Mouse (Mus musculus) CH12.LX (cell line): Measurements from ENCODE around the gene Fam205a1. TPM values are rescaled to one million over a fixed set of nuclear protein-coding genes. Genes with fewer than 3 reads are reported as not detected.

ENCODE experiments used
- DNase-seq: peaks from one replicate; pipeline ENCODE4 v3.0.0-alpha.2; 2013; ENCODE audit errors: extremely low read depth
- H3K27ac ChIP-seq: 2 replicates; pipeline ENCODE4 v1.5.1; 2012; ENCODE audit warnings: low read depth, mild to moderate bottlenecking, control low read depth, moderate library complexity; ENCODE audit not compliant: insufficient read depth
- H3K27me3 ChIP-seq: replicated peaks from 2 replicates; pipeline ENCODE3; 2012; ENCODE audit warnings: inconsistent platforms
- H3K36me3 ChIP-seq, 2 experiments: replicated peaks in 1 of 2; 2 replicates each; pipeline versions ENCODE3 to v1.6.1; 2012; ENCODE audit warnings: inconsistent platforms in 1 of 2, low read length in 1 of 2, mild to moderate bottlenecking in 1 of 2, mixed read lengths in 1 of 2, moderate library complexity in 1 of 2; ENCODE audit not compliant: control insufficient read depth in 1 of 2, insufficient read depth in 1 of 2
- H3K4me1 ChIP-seq, 2 experiments: 2 replicates each; pipeline ENCODE4 v1.6.1; 2012; ENCODE audit warnings: inconsistent platforms in 1 of 2, moderate library complexity in 1 of 2; ENCODE audit not compliant: insufficient read depth in 2 of 2, control insufficient read depth in 1 of 2
- H3K4me2 ChIP-seq: 2 replicates; pipeline ENCODE4 v1.6.1; 2012; ENCODE audit warnings: low read depth, mild to moderate bottlenecking, control low read depth; ENCODE audit not compliant: poor library complexity, insufficient read depth, severe bottlenecking
- H3K4me3 ChIP-seq, 3 experiments: fragments of 150-350 bp in 1 of 3; sonication (generic) in 1 of 3; replicated peaks in 1 of 3; 2 replicates each; pipeline versions ENCODE3 to v1.5.1; 2011 to 2012; ENCODE audit warnings: low read depth in 2 of 3, low read length in 2 of 3, mild to moderate bottlenecking in 2 of 3, moderate library complexity in 2 of 3, control low read depth in 1 of 3, improper control_type of control experiment in 1 of 3, inconsistent platforms in 1 of 3, mixed read lengths in 1 of 3; ENCODE audit not compliant: poor library complexity in 1 of 3
- H3K79me2 ChIP-seq: replicated peaks from 2 replicates; pipeline ENCODE4 v1.6.1; 2012; ENCODE audit warnings: mild to moderate bottlenecking, moderate library complexity; ENCODE audit not compliant: control insufficient read depth, poor library complexity, insufficient read depth, severe bottlenecking; ENCODE audit errors: extremely low read depth
- H3K9ac ChIP-seq: 2 replicates; pipeline ENCODE4 v1.6.1; 2012; ENCODE audit warnings: low read depth, mild to moderate bottlenecking, control low read depth, moderate library complexity; ENCODE audit not compliant: insufficient read depth
- H3K9me3 ChIP-seq: replicated peaks from 2 replicates; pipeline ENCODE3; 2012; ENCODE audit warnings: low read length, inconsistent platforms, mixed read lengths
- BHLHE40 ChIP-seq: IDR thresholded peaks from 2 replicates; pipeline ENCODE4 v1.6.1; 2011; ENCODE audit warnings: mild to moderate bottlenecking, low read depth, low read length, improper control_type of control experiment
- CHD1 ChIP-seq: IDR thresholded peaks from 2 replicates; pipeline ENCODE4 v1.6.1; 2012; ENCODE audit warnings: low read depth, low read length, improper control_type of control experiment, inconsistent platforms
- CHD2 ChIP-seq: IDR thresholded peaks from 2 replicates; pipeline ENCODE4 v1.6.1; 2011; ENCODE audit warnings: low read length, improper control_type of control experiment
- CTCF ChIP-seq, 2 experiments: IDR thresholded peaks in 1 of 2; conservative IDR thresholded peaks in 1 of 2; 2 replicates each; pipeline ENCODE4 v1.5.1; 2011 to 2012; ENCODE audit warnings: low read depth in 2 of 2, low read length in 2 of 2, improper control_type of control experiment in 1 of 2, inconsistent platforms in 1 of 2, mild to moderate bottlenecking in 1 of 2, moderate library complexity in 1 of 2
- EP300 ChIP-seq: IDR thresholded peaks from 2 replicates; pipeline ENCODE4 v1.6.1; 2011; ENCODE audit warnings: low read length, improper control_type of control experiment
- GABPA ChIP-seq: IDR thresholded peaks from 2 replicates; pipeline ENCODE4 v1.6.1; 2012; ENCODE audit warnings: low read depth, low read length, improper control_type of control experiment, inconsistent platforms; ENCODE audit not compliant: insufficient replicate concordance
- HCFC1 ChIP-seq: IDR thresholded peaks from 2 replicates; pipeline ENCODE4 v1.6.1; 2012; ENCODE audit warnings: low read depth, mild to moderate bottlenecking, inconsistent platforms, low read length, improper control_type of control experiment
- IRF4 ChIP-seq: IDR thresholded peaks from 2 replicates; pipeline ENCODE4 v1.6.1; 2014; ENCODE audit warnings: low read depth, mild to moderate bottlenecking, inconsistent platforms, low read length, improper control_type of control experiment
- JUN ChIP-seq: IDR thresholded peaks from 2 replicates; pipeline ENCODE4 v1.6.1; 2011; ENCODE audit warnings: low read depth, mild to moderate bottlenecking, low read length, improper control_type of control experiment, moderate library complexity; ENCODE audit not compliant: insufficient read depth
- JUND ChIP-seq: conservative IDR thresholded peaks from 2 replicates; pipeline ENCODE4 v1.6.1; 2011; ENCODE audit warnings: low read depth, low read length, improper control_type of control experiment
- KAT2A ChIP-seq: IDR thresholded peaks from 2 replicates; pipeline ENCODE4 v1.6.1; 2012; ENCODE audit warnings: low read length, improper control_type of control experiment, inconsistent platforms; ENCODE audit not compliant: insufficient replicate concordance
- MAX ChIP-seq: IDR thresholded peaks from 2 replicates; pipeline ENCODE4 v1.6.1; 2011; ENCODE audit warnings: low read length, improper control_type of control experiment
- MAZ ChIP-seq: IDR thresholded peaks from 2 replicates; pipeline ENCODE4 v1.6.1; 2012; ENCODE audit warnings: low read depth, mild to moderate bottlenecking, inconsistent platforms, low read length, improper control_type of control experiment, moderate library complexity
- MXI1 ChIP-seq: IDR thresholded peaks from 2 replicates; pipeline ENCODE4 v1.6.1; 2011; ENCODE audit warnings: mild to moderate bottlenecking, low read depth, low read length, improper control_type of control experiment
- POLR2A ChIP-seq: IDR thresholded peaks from 2 replicates; pipeline ENCODE4 v1.6.1; 2011; ENCODE audit warnings: low read depth, mild to moderate bottlenecking, improper control_type of control experiment, low read length
- POLR2AphosphoS2 ChIP-seq: IDR thresholded peaks from 2 replicates; pipeline ENCODE4 v1.6.1; 2011; ENCODE audit warnings: low read depth, low read length, improper control_type of control experiment
- RAD21 ChIP-seq: IDR thresholded peaks from 2 replicates; pipeline ENCODE4 v1.6.1; 2011; ENCODE audit warnings: low read depth, mild to moderate bottlenecking, low read length, improper control_type of control experiment, moderate library complexity
- RCOR1 ChIP-seq: conservative IDR thresholded peaks from 2 replicates; pipeline ENCODE4 v1.6.1; 2012; ENCODE audit warnings: low read depth, mild to moderate bottlenecking, inconsistent platforms, low read length, improper control_type of control experiment
- SIN3A ChIP-seq: IDR thresholded peaks from 2 replicates; pipeline ENCODE4 v1.6.1; 2012; ENCODE audit warnings: low read length, improper control_type of control experiment, inconsistent platforms
- SMC3 ChIP-seq: IDR thresholded peaks from 2 replicates; pipeline ENCODE4 v1.6.1; 2011; ENCODE audit warnings: low read depth, low read length, improper control_type of control experiment
- TBP ChIP-seq: conservative IDR thresholded peaks from 2 replicates; pipeline ENCODE4 v1.6.1; 2011; ENCODE audit warnings: low read depth, low read length, improper control_type of control experiment
- TCF12 ChIP-seq: IDR thresholded peaks from 2 replicates; pipeline ENCODE4 v1.6.1; 2014; ENCODE audit warnings: low read depth, mild to moderate bottlenecking, inconsistent platforms, low read length, improper control_type of control experiment
- UBTF ChIP-seq: IDR thresholded peaks from 2 replicates; pipeline ENCODE4 v1.6.1; 2012; ENCODE audit warnings: low read depth, mild to moderate bottlenecking, inconsistent platforms, low read length, improper control_type of control experiment, moderate library complexity
- ZNF384 ChIP-seq: IDR thresholded peaks from 2 replicates; pipeline ENCODE4 v1.6.1; 2012; ENCODE audit warnings: low read depth, low read length, improper control_type of control experiment, inconsistent platforms
- dilution Hi-C: fragments of 300-500 bp; cut with MboI; formaldehyde crosslinking; loops from 2 replicates; pipeline ENCODE4 v1.14.3; 2020; ENCODE audit warnings: low sequenced_read_pairs; ENCODE audit not compliant: extremely low pct_unique_long_range_greater_than_20kb, extremely low pct_ligation_motif_present
- in situ Hi-C: fragments of 300-500 bp; cut with MboI; formaldehyde crosslinking; loops from 3 replicates; pipeline ENCODE4 v1.14.3; 2019; ENCODE audit warnings: low sequenced_read_pairs, low pct_ligation_motif_present, low pct_unique_long_range_greater_than_20kb, mixed read lengths
- polyA plus RNA-seq: library from polyadenylated mRNA; unstranded; fragments of >175 nt; gene quantifications from 2 replicates; pipeline ENCODE4 v1.2.1, GENCODE M21; 2012; ENCODE audit warnings: low read depth; ENCODE audit not compliant: insufficient read length
- total RNA-seq, 2 experiments: library from RNA; depleted of rRNA; stranded (reverse); fragments of 300-350 nt in 1 of 2; fragments of >200 nt in 1 of 2; gene quantifications; 2 replicates each; pipeline ENCODE4 v1.2.3; 2012 to 2014

The Fam205a1 gene
- total and polyA plus RNA-seq, 3 experiments: not detected

DNA sequence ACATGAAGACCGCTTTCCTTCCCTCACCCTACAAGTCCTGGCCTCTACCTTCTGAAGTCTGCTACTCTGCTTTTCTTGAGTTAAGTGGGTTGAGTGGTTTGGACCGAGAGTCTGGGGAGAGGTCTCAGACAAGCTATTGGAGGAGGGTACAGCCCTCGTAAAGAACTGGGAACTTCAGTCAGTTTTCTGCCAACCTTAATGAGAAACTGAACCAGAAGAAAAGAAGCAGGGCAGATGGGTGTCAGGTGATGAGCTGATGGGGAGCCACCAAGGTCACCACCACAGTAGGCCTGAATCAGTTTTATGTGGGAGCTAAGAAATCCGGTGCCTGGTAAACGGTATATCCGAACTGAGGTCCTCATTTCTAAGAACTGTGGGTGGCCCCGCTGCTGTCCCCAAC is 18.5 kb upstream of the Fam205a1 start:
- Histone ChIP-seq H3K27me3 (peaks cover 28% of the 10 kb centered on the region), H3K9me3 (no peaks in the 10 kb centered on the region), H3K36me3 (no peaks in the 10 kb centered on the region), H3K9ac (no peak overlapping the region), H3K4me1 (no peaks in the 10 kb centered on the region), H3K79me2 (no peaks in the 10 kb centered on the region), H3K4me2 (no peak overlapping the region), H3K27ac (no peak overlapping the region), H3K4me3 (no peak overlapping the region)
- dilution Hi-C loops: no loop called here
- no peak for DNase-seq
- no peak for TF ChIP-seq JUN
- no peak for TF ChIP-seq CTCF (conservative IDR thresholded peaks at IDR 0.05 in 1 of 2, IDR thresholded peaks at IDR 0.05 in 1 of 2; ENCODE audit: low read depth in 2 of 2, low read length in 2 of 2)
- no peak for TF ChIP-seq CHD1
- TF ChIP-seq KAT2A: no peak
- no peak for TF ChIP-seq TCF12
- no peak for TF ChIP-seq SIN3A
- no peak for TF ChIP-seq TBP
- TF ChIP-seq HCFC1: no peak
- no peak for TF ChIP-seq POLR2AphosphoS2
- TF ChIP-seq MAX: no peak
- no peak for TF ChIP-seq RAD21
- no peak for TF ChIP-seq MAZ
- no peak for TF ChIP-seq RCOR1
- TF ChIP-seq JUND: no peak
- TF ChIP-seq CHD2: no peak
- no peak for TF ChIP-seq IRF4
- TF ChIP-seq BHLHE40: no peak
- in situ Hi-C loops: loop anchor here (5.0 kb wide), 1 partner anchor 90 kb away; no protein-coding TSS in a partner anchor

DNA sequence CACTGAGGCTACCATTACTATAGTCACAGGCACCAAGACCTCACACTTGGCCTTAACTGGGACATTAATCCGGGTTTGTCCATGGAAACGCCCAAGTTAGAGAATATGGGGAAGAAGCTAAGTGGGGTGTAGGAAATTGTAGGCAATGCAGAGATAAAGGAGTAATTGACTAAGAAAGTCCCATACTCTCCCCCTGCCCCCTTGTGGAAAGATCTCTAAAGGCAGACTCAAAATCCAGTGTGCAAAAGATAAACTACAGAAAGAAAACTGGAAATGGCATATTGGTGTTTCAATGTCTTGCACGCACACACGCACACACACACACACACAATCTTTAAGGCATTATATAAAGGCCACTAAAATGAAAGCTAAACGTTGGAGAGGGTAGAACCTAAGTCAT is 17.1 kb upstream of the Fam205a1 start:
- DNase-seq: no peak
- Histone ChIP-seq H3K79me2 (no peaks in the 10 kb centered on the region), H3K4me1 (no peaks in the 10 kb centered on the region), H3K4me3 (no peak overlapping the region), H3K27ac (no peak overlapping the region), H3K9me3 (no peaks in the 10 kb centered on the region), H3K36me3 (no peaks in the 10 kb centered on the region), H3K4me2 (no peak overlapping the region), H3K9ac (no peak overlapping the region), H3K27me3 (peaks cover 31% of the 10 kb centered on the region)
- TF ChIP-seq CHD2: no peak
- no peak for TF ChIP-seq JUND
- TF ChIP-seq POLR2AphosphoS2: no peak
- no peak for TF ChIP-seq MXI1
- no peak for TF ChIP-seq IRF4
- TF ChIP-seq POLR2A: no peak
- TF ChIP-seq RAD21: peak; percentile 26
- no peak for TF ChIP-seq CHD1
- no peak for TF ChIP-seq TCF12
- TF ChIP-seq ZNF384: no peak
- peak in 1 of 2 experiments; percentile 51; a peak in 2 of 4 replicates for TF ChIP-seq CTCF (conservative IDR thresholded peaks at IDR 0.05 in 1 of 2, IDR thresholded peaks at IDR 0.05 in 1 of 2; ENCODE audit: low read depth in 2 of 2, low read length in 2 of 2)
- TF ChIP-seq EP300: no peak
- peak; percentile 54 for TF ChIP-seq SMC3
- TF ChIP-seq HCFC1: no peak
- TF ChIP-seq MAZ: no peak
- no peak for TF ChIP-seq UBTF
- TF ChIP-seq GABPA: no peak
- dilution Hi-C loops: no loop called here
- in situ Hi-C loops: loop anchor here (5.0 kb wide), 1 partner anchor 92 kb away; no protein-coding TSS in a partner anchor
